Mouse (Mus musculus): ENCODE results near the gene Sun2. TPM values are rescaled to one million over a fixed set of nuclear protein-coding genes. Genes with fewer than 3 reads are reported as not detected.

Gene Sun2
- total RNA-seq, 4 experiments from 2014 or later = 50.4 to 71.2 (median 63.2) TPM

DNA sequence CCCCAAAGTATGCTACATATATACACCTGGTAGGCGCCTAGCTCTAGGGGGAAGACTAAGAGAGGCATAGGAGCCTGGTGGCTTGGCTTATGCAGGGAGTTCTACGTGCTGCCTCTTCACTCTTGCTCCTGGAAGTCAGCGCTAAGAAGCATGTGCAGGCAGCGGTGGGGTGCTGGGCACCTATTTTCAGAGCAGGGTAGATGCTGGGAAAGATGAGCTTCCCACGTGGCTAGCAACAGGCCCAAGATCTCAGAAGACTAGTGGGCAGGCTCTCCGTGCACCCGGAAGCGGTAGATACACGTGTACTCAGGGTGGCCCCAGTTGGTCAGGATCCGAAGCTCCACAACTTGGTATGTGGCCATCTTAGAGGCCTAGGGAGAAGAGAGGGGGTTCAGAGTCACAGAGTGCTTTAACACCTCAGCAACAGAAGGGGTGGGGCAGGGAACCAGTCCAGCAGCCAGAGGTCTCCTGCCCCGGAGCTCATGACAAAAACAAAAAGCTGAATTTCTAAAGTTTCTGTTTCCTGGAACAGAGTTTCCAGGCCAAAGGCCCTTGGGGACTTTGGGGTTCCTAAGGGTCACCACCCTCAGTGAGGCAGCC lies 17.0 kb downstream of the Sun2 start:
- DNase-seq (ENCODE audit: low spot score in 2 of 2) = peak; percentile 34 to 76

DNA sequence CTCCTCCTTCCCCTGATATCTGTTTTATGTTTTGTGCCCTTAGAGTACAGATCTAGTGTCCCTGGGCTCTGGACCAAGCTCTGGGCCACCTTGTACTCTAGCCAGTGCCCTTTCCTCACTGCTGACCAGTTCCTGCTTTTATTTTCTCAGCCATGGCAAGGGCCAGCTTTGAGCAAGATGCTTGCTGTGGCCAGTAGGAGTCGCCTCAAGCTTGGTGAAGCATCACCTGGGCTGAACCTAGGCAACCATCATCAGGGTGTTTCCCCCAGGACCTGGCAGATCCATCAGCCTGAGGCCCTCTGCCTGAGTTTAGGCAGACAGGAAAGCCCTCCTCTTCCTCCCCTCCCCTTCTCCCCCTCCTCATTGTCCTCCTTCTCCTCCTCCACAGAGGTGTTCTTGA lies 18.9 kb downstream of the Sun2 start:
- no peak for DNase-seq (ENCODE audit: low spot score in 2 of 2)

DNA sequence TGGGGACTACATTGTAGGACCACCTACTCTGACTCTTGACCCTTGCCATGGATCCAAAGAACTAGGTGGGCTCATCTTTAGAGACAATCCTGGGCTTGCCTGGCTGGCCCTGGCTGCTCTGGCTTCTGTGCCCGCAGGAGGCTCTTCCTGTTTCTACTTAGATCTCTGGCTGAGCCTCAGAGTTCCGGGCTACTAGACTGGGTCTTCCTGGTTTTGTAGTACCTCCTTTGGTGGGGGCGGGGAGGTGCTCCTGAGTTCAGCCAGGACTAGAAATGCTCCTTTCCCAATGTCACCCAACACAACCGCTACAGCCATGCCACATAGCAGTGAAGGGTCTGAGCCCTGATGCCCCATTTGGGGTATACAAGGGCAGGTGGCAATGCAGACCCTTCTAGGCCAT lies 21.5 kb downstream of the Sun2 start:
- DNase-seq (ENCODE audit: low spot score in 2 of 2) = no peak

DNA sequence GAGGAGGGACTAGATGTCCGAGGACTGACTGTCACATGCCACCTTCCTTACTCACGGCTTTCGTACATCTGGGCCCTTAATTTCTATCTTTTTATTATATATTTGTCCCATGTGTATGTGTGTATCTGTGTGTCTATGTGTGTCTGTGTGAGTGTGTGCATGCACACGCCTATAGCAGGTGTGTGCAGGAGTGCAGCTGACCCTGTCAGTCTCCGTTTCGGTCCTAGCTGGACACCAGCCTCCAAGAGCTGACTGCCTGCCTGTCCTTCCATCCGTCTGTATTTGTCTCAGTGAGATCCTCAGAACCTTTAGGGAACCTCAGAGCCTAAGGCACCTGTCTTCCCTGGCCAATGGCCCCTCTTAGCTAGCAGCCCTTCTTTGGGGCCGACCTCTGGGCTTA lies 22.1 kb downstream of the Sun2 start:
- DNase-seq (ENCODE audit: low spot score in 2 of 2) = no peak

DNA sequence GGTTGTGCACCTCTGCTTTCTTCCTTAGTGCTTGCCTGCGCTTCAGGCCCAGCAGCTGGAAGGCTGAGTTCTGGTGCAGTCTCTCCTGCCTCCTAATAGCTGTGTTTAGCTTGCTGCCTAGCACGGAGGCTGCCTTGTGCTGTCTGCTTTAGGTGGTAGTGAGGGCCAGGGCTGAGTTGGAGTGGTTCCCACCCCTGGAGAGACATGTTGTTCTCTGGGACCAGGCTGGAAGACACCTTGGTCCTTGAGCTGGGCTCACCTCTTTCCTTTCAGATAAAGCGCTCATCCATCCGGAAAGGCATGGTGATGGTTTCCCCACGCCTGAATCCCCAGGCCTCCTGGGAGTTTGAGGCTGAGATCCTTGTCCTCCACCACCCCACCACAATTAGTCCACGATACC lies 25.6 kb downstream of the Sun2 start:
- no peak for DNase-seq (ENCODE audit: low spot score in 2 of 2)

DNA sequence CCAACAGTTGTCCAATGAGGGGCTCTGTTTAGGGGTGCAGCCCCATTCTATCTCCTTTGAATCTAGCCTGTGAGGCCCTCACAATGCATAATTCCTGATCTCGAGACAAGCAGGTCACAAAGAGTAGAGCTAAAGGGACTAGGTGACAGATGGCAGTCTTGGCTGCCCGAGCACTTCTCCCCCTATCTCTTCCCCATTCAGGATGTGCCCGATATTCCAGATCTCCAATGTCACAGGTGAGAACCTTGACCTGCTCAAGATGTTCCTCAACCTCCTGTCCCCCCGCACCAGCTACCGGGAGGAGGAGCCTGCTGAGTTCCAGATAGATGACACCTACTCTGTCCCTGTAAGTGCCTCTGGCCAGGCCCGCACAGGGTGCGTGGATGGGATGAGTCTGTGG lies 26.7 kb downstream of the Sun2 start:
- no peak for DNase-seq (ENCODE audit: low spot score in 2 of 2)

DNA sequence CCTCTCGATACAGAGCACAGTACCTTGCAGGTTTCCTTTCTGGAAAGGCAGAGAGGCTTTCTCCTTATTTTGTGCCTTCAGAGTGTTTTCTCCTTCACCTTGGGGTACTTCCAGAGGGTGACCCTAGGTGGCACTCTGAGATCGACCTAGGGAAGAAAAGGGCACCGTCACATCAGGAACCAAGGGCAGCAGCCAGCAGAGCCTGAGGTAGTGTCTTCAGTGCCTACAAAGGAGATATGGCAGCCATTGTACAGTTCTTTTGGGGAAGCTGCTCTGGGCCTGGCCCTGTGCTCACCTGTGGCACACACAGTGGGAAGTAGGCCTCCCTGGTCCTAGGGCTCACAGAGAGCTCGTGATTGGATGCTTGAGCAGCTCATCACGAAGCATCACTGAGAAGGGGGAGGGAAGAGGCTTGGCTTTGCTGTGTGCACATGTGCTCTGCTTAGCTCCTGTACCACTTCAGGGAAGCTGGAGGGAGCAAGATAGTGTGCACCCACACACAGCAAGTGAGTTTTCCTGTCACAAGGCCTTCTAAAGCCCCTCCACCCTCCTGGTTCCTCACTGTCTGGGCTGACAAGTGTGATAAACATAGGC lies 34.0 kb downstream of the Sun2 start:
- DNase-seq (ENCODE audit: low spot score in 2 of 2) = no peak

DNA sequence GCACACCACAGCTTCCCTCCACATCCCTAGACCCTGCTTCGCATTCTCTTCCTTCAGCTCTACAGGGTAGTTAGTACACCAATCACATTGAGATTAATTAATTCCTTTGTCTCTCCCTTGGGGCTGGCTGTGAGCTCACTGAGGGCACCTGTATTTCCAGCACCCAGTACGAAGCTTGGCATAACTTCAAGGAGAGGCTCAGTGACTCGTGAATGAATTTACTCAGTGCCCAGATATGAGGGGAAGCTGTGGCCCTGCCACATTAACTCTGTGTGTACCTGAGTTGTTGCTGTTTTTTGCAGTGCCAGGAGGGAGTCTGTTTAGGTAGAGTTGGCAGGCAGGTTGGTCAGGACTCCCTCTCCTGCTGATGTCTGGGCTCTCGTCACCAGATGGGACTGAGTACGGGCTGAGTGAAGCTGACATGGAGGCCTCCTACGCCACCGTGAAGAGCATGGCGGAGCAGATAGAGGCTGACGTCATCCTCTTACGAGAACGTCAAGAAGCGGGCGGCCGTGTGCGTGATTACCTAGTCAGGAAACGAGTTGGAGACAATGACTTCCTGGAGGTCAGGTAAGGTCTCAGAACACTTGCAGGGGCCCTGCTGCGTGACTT lies 35.6 kb downstream of the Sun2 start:
- DNase-seq (ENCODE audit: low spot score in 2 of 2) = no peak

DNA sequence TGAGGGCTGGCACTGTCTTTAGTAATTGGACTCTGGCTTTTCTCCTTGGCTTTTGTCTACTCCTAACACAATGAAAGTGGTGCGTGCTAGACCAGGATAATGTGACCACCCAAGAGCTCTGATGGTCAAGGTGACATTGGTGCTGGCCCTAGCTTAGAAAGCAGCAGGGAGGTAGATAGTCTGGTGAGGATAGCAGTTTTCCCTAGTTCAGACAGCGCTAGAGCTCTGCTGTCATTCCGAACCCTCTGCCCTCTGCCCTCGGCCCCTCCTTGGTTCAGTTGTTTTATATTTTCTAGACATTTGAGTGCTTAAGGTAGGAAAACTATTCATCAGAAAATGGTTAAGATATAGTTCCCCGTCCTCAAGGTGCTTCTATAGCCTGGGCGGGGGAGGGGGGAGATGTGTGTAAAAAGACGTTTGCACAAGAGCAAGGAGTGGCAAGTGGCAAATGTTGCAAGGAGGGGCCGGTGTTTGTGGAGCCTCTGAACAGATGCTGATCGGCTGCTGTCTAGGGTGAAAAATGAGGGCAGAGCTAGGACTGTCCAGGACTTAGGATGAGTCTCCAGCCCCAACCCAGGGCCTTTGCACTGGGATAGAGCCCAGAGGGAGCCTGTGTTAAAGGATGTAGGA lies 44.7 kb downstream of the Sun2 start:
- DNase-seq (ENCODE audit: low spot score in 2 of 2) = no peak

DNA sequence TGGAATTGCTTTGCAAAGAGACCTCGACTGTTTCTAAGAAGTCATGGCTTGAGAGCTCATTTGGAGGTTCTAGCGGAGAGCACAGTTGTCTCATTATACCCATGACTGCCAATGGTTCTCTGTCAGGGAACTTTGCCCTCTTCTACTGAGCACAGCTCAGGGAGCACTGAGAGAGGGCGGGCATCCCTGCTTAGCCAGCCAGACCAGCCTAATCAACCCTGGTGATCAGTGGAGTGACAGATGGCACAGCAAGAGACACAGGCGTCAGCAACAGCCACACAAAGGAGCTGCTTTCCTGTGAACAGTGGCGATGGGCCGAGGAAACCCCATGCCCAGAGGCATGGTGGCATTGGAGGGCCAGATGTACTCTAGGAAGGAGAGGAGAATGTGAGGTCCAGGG lies 45.3 kb downstream of the Sun2 start:
- no peak for DNase-seq (ENCODE audit: low spot score in 2 of 2)

DNA sequence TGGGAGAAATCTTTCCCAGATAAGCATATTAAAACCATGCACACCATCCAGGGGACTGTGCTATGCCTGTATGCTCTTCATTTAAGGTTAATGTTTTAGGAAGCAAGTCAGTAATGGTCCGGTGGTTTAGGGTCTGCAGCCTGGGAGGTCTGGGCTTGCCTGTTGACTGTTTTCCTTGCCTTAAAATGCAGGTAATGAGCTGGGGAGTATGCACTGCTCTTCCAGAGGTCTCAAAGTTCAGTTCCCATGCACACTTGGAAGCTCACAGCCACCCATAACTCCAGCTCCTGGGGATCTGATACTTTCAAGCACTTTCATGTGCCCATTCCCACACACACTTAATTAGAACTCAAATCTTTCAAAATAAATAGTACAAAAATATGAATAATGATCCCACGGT lies 45.8 kb downstream of the Sun2 start:
- no peak for DNase-seq (ENCODE audit: low spot score in 2 of 2)

DNA sequence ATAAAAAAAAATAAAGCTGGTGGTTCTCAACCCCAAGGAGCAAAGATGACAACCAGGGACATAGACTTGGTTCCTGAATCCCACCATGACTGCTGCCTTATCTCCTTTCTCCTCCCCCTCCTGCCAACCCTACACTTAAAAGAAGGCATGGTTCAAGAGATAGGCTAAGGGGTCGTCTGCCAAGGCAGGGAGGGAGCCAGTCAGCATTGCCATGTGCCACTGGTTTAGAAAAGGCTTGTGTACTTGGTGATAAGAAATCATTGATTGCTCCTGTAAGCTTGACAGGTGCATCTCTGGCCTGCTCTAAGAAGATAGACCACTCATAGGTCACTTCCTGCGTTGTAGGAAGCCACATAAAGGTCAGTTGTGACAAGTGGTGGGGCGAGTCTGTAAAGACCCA lies 46.8 kb downstream of the Sun2 start:
- no peak for DNase-seq (ENCODE audit: low spot score in 2 of 2)

DNA sequence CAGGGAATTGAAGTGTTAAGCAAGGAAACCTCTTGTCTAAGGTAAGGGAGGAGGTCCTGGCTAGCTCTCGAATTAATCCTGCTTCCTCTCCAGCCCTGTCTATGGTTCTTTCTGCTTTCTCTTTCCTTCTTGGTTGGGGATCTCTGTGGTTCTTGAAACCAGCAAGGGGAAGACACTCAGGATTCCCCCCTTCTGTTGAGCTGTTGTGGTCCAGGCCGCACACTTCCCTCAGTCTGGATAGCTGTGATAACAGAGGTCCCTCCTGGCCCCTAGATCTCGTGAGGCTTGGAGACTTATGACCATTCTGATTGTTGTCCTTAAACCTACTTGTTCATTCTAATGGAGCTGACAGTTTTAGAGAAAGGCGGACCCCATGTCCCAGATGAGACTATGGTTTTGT lies 47.8 kb downstream of the Sun2 start:
- DNase-seq (ENCODE audit: low spot score in 2 of 2) = no peak

DNA sequence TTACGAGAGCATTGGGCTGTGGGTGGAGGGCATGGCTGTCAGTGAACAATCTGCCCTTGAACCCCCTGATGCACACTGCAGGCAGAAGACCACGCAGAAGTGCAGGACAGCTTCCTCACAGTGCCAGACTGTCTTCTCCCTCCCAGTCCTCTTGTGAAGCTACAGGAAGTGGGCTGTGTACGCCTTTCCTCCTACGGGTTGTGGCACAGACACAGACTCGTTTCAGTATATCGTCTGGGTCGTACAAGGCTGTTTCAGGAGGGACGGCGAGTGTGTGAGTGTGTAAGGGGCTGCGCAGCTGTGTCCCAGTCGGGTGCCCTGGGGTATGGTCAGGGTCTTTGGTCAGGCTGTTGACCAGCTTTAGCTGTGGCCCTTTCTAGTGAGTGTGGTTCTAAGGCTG lies 48.6 kb downstream of the Sun2 start:
- no peak for DNase-seq (ENCODE audit: low spot score in 2 of 2)

DNA sequence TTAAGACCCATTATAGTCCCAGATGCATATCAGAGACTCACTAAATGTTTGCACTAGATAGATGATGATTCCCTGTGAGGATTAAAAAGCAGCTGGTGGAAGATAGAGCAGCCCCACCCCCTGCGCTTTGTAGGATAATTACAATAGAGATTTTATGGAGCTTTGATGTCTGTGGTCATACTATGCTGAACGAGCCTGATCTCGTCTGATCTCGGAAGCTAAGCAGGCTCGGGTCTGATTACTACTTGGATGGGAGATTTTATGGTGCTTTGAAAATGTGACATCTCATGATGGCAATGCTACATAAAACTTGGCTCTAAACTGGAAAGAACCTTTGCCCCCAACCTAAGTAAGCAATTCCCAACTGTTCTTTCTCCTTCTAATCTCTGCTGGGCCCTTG lies 50.0 kb downstream of the Sun2 start:
- no peak for DNase-seq (ENCODE audit: low spot score in 2 of 2)

DNA sequence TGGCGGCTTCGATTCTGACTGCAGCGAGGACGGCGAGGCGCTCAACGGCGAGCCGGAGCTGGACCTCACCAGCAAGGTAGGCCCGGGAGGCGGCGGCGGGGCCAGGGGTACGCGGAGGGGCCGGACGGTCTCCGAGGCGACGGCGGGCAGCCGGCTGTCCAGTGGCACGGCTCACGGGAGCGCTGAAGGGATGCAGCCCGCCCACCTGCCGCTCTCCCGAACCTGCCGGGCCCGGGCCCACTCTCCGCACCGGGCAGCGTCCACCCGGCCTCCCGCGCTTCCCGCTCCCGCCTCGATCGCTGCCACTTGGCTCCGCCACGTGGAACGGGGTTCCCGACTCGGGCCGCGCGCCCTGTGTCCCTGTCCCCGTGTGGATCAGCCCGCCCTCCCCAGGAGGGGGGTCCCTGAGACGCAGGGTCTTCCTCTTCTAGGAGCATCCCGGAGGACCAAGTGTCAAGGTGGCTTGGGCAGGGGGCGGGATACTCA lies 51.3 kb downstream of the Sun2 start:
- DNase-seq (ENCODE audit: low spot score in 2 of 2) = peak in 1 of 2 experiments; percentile 60

DNA sequence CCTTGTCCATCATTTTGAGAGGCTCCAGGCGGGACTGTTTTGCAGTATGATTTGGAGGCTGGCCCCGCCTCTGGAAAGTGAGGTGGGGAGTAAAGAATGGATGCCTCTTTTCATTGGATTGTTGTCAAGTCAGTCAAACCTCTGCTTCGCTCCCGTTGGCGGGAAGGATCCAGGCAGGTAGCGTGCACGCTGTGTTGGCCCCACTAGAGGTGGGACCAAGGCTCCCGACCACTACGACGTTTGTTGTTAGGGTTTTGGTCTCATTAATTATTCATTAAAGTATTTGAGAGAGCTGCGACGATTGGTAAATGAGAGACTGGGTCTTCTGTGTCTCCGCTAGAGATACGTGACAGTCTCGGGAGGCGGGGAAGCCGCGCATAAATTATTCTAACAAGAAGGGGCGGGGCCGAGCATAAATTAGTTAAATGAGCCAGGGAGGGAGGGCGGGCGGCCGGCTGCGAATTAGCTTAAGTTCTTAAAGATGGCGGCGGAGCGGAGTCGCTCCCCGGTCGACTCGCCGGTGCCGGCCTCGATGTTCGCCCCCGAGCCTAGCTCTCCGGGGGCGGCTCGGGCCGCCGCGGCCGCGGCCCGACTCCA lies 51.8 kb downstream of the Sun2 start, which contains the start of gene Gtpbp1:
Gene Gtpbp1, plus strand, starts transcription at position 420 of the 597 bp plus-strand sequence.
- peak; percentile 91 to 99 for DNase-seq (ENCODE audit: low spot score in 2 of 2)

DNA sequence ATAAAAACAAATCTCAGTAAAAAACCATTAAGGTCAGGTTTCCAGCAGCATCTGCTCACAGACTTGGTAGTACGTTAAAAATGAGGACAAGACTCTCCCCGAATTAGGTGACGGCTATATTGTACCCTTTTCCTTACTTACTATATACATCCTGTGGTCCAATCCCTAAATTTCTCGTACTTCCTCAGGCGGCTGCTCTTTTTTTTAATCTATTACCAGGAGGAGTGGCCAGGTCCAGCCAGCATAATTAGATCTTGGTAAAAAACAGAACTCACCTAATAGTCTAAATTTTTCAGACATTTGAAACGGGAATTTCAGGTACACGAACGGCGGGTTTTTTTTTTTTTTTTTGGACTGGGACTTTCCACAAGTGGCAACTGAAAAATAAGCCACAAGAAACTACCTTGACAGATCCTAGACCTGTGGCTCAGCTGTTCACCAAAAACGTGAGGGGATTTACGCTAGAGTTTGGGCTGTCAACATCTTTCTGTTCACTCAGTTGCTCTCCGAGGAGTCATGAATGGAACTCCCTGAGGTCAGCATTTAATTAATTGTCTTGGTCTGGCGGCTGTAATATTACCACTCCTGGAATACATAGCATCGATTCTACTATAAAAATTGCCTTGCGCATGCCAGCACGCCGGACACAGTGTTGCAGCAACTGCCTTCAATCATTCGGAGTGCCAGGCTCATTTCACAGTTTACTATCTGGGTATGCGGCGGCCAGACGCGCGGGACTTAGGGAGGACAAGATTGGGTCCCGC lies 52.5 kb downstream of the Sun2 start:
- DNase-seq (ENCODE audit: low spot score in 2 of 2) = no peak

DNA sequence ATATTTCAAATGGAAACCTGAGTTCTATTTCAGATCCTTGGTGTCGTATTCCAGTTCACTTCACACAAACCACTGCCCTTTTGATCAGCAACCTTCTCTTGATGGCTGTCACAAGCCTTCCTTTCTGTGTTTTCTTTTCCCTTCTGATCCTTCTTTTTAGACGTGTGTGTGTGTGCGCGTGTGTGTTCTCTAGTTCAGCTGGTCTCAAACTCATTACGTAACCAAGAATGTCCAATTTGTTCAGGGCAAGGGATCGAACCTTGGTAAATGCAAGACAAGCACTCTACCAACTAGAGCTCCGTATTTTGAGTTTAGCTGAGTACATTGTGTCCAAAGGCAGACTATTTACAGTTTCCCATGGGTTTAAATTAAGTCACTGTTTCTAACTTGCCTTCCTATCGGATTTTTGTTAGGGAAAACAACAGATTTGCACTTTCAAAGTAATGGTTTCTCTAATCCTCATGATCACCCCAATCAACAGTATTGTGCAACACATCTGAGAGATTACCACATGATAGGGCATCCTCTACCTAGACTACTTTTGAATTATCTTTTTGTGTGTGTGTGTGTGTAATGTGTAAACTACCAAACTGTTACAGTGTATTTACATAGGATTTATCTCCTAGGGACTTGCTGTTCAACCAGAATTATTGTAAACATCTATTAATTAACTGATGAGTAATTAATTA lies 53.9 kb downstream of the Sun2 start:
- no peak for DNase-seq (ENCODE audit: low spot score in 2 of 2)

DNA sequence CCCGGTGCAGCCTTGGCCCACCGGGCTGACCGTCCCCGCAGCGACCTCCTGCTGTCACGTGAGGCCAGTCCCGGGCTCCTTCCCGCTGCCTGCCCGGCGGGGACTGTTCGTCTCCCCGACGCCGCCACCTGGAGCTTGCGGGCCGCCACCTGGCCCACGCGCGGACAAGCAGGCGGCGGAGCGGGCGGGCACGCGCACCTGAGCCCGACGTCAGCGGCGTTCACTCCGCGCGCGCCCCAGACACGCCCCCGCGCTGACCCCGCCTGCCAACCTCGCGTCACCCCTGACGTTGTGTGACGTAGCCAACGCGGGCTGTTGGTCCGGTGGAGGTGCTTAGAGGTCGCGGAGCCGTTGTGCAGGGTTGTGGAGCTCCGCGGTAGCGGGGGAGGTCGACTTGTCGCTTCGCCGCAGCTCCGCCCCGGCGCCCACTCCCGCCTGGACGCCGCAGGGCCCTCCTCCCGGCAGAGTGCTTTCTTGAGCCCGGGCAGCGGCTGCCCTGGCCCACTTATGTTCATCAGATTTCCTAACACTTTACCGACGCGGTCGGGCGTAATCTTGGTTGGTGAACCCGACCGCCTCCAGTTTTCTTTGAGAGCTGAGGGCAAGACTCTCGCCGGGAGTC lies 54.6 kb downstream of the Sun2 start, which contains the start of gene Josd1:
Gene Josd1, minus strand, starts transcription at position 274 of the 622 bp plus-strand sequence.
- peak; percentile 92 to 96 for DNase-seq (ENCODE audit: low spot score in 2 of 2)

Data from left cerebral cortex, adult 8-10 months (tissue).